Mouse (Mus musculus) small intestine, adult 2 months (tissue): Measurements from ENCODE around the gene Tns3.

Source experiments
- CTCF ChIP-seq: fragments of 200-500 bp; IDR thresholded peaks from 2 replicates; pipeline ENCODE4 v1.5.1; 2012; ENCODE audit warnings: low read depth, mild to moderate bottlenecking, control low read depth, inconsistent platforms, low read length, moderate library complexity, mixed read lengths; ENCODE audit not compliant: insufficient replicate concordance, insufficient read length; ENCODE audit errors: extremely low read depth
- POLR2A ChIP-seq: fragments of 200-500 bp; IDR thresholded peaks from 2 replicates; pipeline ENCODE4 v1.6.1; 2012; ENCODE audit warnings: low read depth, mild to moderate bottlenecking, control low read depth, inconsistent platforms, low read length, moderate library complexity

GRCm38 (mm10) chr11:8664797-8665196, 462 bp upstream of the Tns3 start:
- TF ChIP-seq CTCF, result no peak
- no peak for TF ChIP-seq POLR2A
